Mouse (Mus musculus) forebrain, embryonic 14.5 days (tissue): Measurements from ENCODE around the gene Arl9. TPM values are rescaled to one million over a fixed set of nuclear protein-coding genes. Genes with fewer than 3 reads are reported as not detected.
"Not testable (repeated sequence)": the region's sequence is repeated elsewhere in the genome, so short reads cannot be mapped to it uniquely, and the experiment has no call there.

Experiments used
- ATAC-seq: fragments of 200-750 bp; cut with Nextera tagmentation; 2 replicates; pipeline ENCODE4 v1.8.0; 2017; ENCODE audit warnings: mild to moderate bottlenecking, moderate library complexity
- DNase-seq: peaks from one replicate; pipeline ENCODE4 v3.0.0-alpha.2; 2015; ENCODE audit warnings: low spot score
- H3K27ac ChIP-seq: fragments of 300-500 bp; sonication (generic); 2 replicates; pipeline ENCODE4 v1.5.1; 2014; ENCODE audit warnings: low read depth, mild to moderate bottlenecking, control low read depth, low read length, moderate library complexity
- H3K27me3 ChIP-seq: fragments of 300-500 bp; sonication (generic); replicated peaks from 2 replicates; pipeline ENCODE4 v1.6.1; 2014; ENCODE audit warnings: low read length, control low read depth, mixed read lengths; ENCODE audit not compliant: control insufficient read depth, insufficient read depth
- H3K36me3 ChIP-seq: fragments of 300-500 bp; sonication (generic); 2 replicates; pipeline ENCODE4 v1.6.1; 2014; ENCODE audit warnings: low read length, control low read depth; ENCODE audit not compliant: control insufficient read depth, insufficient read depth
- H3K4me1 ChIP-seq: fragments of 300-500 bp; sonication (generic); 2 replicates; pipeline ENCODE4 v1.6.1; 2014; ENCODE audit warnings: antibody characterized with exemption, low read length, control low read depth; ENCODE audit not compliant: control insufficient read depth, insufficient read depth
- H3K4me2 ChIP-seq: fragments of 300-500 bp; sonication (generic); 2 replicates; pipeline ENCODE4 v1.6.1; 2014; ENCODE audit warnings: mild to moderate bottlenecking, control low read depth, low read length
- H3K4me3 ChIP-seq: fragments of 300-500 bp; sonication (generic); 2 replicates; pipeline ENCODE4 v1.5.1; 2014; ENCODE audit warnings: low read depth, low read length, control low read depth
- H3K9ac ChIP-seq: fragments of 300-500 bp; sonication (generic); 2 replicates; pipeline ENCODE4 v1.6.1; 2014; ENCODE audit warnings: mild to moderate bottlenecking, low read length, control low read depth, moderate library complexity
- H3K9me3 ChIP-seq: fragments of 300-500 bp; sonication (generic); replicated peaks from 2 replicates; pipeline ENCODE4 v1.6.1; 2016; ENCODE audit warnings: low read length, control low read depth, mixed read lengths; ENCODE audit not compliant: control insufficient read depth
- WGBS: fragments of 180-500 bp; shearing (Covaris S2); extraction: QIAGEN DNeasy Blood & Tissue Kit; methylation state at CpG from one replicate; pipeline ENCODE4 v1.1.7; 2014; 5-methylcytosine and 5-hydroxymethylcytosine counted together
- polyA plus RNA-seq: library from polyadenylated mRNA; unstranded; fragments of >200 nt; fragmentation: Nextera tagmentation; extraction: Ambion mirVana; gene quantifications from 2 replicates; pipeline ENCODE4 v1.2.1, GENCODE M21; 2014

Gene Arl9
- not detected in 2 replicates for polyA plus RNA-seq

DNA sequence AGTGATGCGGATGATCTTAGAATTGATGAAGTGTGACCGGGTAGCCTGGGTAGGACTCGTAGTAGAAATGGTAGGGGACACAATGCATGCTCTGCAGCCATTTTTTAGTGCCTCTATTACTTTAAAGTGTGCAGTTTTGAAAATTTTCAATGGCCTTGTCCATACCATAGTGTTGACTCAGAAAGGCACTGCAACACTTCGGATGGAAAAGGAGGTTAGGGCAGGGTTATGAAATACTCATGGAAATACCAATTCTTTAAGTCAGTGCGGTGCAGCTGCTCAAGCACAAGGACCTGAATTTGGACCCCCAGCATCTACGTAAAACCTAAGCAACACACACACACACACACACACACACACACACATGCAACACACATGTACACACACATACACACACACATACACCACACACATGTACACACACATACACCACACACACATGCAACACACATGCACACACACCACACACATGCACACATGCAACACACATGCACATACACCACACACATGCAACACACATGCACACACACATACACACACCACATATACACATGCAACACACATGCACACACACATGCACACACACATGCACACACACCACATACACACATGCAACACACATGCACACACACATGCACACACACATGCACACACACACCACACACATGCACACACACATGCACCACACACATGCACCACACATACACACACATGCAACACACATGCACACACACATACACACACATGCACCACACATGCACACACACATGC is at the start of gene Arl9:
Arl9 (plus strand) TSS at position 5 of the 771 bp plus-strand sequence.
- no peak within 1 kb of the TSS for H3K9ac ChIP-seq
- H3K9me3 ChIP-seq: no peaks in the 10 kb centered on the region
- no peak for DNase-seq
- no peak for ATAC-seq
- peaks cover 8% of the 10 kb centered on the region for H3K36me3 ChIP-seq
- H3K27ac ChIP-seq: no peak within 1 kb of the TSS
- WGBS: 95% methylated on average over 6 of the region's 6 CpGs
- no peaks in the 10 kb centered on the region for H3K27me3 ChIP-seq
- H3K4me2 ChIP-seq: no peak within 1 kb of the TSS
- H3K4me1 ChIP-seq: no peaks in the 10 kb centered on the region
- H3K4me3 ChIP-seq: no peak within 1 kb of the TSS

DNA sequence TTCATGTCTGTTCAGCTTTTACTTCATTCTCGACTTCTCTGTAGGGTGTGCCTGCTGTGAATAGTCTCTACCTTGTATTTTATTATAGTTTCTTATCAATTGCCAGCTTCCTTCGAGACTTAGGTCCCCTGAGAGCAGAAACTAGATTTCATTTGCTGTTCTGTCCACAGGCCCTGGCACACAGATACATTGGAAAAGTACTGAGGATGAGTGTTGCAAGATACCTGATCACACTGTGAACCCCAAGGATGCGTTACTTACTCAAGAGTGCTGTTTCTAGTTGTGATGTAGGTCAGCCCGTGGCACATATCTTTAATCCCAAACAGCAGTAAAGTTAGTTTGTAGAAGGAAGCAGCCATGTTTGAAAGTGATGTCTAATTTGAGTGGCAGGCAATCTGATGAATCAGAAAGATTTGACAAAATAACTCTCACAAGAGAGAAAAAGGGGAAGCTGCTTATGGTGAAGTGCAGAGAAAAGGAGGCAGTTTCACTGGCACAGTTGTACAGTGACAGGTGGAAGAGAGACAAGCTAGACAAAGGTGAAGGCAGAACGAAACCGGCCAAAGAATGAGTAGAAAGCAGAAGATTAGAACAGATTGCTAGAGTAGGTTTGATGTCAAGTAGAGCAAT is 49.5 kb upstream of the Arl9 start:
- H3K27me3 ChIP-seq: no peaks in the 10 kb centered on the region
- 86% methylated on average over 6 of the region's 6 CpGs for WGBS
- no peak overlapping the region for H3K9ac ChIP-seq
- no peak overlapping the region for H3K4me3 ChIP-seq
- H3K9me3 ChIP-seq: no peaks in the 10 kb centered on the region
- peaks cover 36% of the 10 kb centered on the region for H3K36me3 ChIP-seq
- no peak for ATAC-seq
- DNase-seq: no peak
- H3K4me2 ChIP-seq: no peak overlapping the region
- H3K27ac ChIP-seq: no peak overlapping the region
- H3K4me1 ChIP-seq: peaks cover 16% of the 10 kb centered on the region; the same call in 1 of the 2 replicates

DNA sequence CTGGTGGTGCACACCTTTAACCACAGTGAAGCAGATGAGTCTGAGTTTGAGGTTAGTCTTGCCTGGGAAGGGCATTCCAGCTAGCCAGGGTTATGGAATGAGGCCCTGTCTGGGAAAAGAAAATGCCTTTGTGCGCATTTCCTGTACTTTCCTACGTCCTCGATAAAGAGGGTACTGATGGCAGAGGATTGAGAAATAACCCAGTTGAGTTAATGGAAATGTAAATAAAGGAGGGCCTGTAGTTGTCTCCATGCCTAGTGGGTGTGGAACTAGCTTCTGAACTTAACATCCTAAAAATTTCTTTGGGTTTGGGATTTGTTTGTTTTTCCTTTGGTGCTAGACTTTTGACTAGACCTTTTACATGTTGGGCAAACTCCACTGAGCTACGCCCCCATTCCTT is 48.4 kb upstream of the Arl9 start:
- Histone ChIP-seq H3K4me2 (no peak overlapping the region), H3K4me3 (no peak overlapping the region), H3K9me3 (no peaks in the 10 kb centered on the region), H3K27ac (no peak overlapping the region), H3K27me3 (no peaks in the 10 kb centered on the region), H3K9ac (no peak overlapping the region), H3K4me1 (peaks cover 9% of the 10 kb centered on the region; the same call in 1 of the 2 replicates), H3K36me3 (peaks cover 43% of the 10 kb centered on the region)
- DNase-seq: no peak
- no peak for ATAC-seq
- WGBS: 91% methylated on average over 4 of the region's 4 CpGs

DNA sequence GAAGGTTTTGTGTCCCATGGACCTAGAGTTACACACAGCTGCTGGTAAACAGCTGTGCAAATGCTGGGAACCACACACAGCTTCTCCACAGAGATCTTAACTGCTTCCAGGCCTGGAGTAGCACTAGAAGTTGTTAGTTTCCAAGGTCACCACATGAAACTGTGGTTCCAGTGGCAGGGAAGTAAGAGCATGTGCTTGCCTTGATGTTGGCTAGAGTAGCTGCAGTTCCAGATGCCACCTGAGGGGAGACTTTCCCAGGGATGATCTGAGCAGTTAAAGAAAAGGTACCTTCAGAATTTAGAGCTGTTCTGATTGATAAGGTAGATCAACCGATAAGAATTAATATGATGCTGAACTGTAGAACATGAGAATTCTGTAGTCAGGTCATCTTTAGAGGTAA is 45.9 kb upstream of the Arl9 start:
- no peak for DNase-seq
- Histone ChIP-seq H3K4me3 (no peak overlapping the region), H3K27ac (no peak overlapping the region), H3K9ac (no peak overlapping the region), H3K4me1 (no peaks in the 10 kb centered on the region), H3K36me3 (peaks cover 67% of the 10 kb centered on the region), H3K4me2 (no peak overlapping the region), H3K9me3 (no peaks in the 10 kb centered on the region), H3K27me3 (no peaks in the 10 kb centered on the region)
- 92% methylated on average over 1 of the region's 1 CpGs for WGBS
- no peak for ATAC-seq

DNA sequence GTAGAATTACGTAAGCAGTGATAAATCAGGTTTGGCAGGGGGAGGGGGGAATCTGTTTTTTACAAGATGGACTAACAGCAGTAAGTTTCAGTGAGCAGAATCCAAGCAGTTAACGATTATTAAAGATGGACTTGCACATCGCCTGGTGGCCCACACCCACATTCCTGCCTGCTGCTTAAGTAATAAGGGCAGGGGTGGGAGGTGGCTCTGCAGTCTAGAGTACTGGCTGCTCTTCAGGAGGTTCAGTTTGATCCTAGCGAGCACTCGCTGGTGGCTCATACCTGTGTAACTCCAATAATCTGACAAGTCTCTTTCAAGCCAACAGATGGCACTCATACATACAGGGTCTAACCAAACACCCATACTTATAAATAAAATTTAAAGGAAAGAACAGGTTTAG is 44.3 kb upstream of the Arl9 start:
- ATAC-seq: no peak
- 82% methylated on average over 5 of the region's 5 CpGs for WGBS
- Histone ChIP-seq H3K27me3 (no peaks in the 10 kb centered on the region), H3K9ac (no peak overlapping the region), H3K27ac (no peak overlapping the region), H3K9me3 (no peaks in the 10 kb centered on the region), H3K4me2 (no peak overlapping the region), H3K4me1 (no peaks in the 10 kb centered on the region), H3K36me3 (peaks cover 79% of the 10 kb centered on the region), H3K4me3 (no peak overlapping the region)
- DNase-seq: no peak

DNA sequence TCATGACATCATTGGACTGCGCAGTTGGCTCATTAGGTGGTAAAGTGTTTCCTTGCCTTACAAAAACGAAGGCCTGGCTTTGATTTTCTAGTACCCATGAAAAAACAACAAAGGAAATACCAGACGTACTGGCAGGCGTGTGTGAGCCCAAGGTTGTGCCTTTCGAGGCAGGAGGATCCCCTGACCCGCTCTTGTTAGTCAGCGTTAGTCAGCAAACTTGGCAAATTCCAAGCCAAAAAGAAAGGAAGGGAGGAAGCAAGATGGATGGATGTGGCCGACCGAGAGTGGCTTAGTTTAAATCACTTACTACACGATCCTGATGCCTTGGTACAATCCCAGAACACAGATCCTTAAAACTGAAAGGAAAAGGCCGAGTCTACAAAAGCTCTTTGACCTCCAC is 41.3 kb upstream of the Arl9 start:
- Histone ChIP-seq H3K4me2 (no peak overlapping the region), H3K36me3 (peaks cover 87% of the 10 kb centered on the region), H3K4me3 (no peak overlapping the region), H3K27me3 (no peaks in the 10 kb centered on the region), H3K27ac (no peak overlapping the region), H3K9me3 (no peaks in the 10 kb centered on the region), H3K4me1 (no peaks in the 10 kb centered on the region), H3K9ac (no peak overlapping the region)
- WGBS: 88% methylated on average over 11 of the region's 11 CpGs
- DNase-seq (no peak), ATAC-seq (no peak)

DNA sequence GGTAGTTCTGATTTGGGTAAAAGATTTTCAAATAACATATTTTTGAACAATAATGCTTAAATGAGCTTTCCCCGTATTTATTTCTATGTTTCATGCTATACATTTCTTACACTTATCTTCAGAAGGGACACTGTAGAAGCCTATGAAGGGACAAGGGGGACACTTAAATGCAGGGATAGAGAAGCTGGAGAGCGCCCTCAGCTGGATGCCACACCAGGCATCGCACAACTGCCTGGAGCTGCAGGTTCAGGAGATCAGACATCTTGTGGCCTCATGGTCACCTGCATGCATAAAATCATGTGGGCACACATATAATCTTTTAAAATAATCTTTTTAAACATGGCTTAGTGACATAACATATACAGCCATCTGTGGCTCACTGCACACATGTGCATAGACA is 39.2 kb upstream of the Arl9 start:
- ATAC-seq: no peak
- Histone ChIP-seq H3K27ac (no peak overlapping the region), H3K4me1 (no peaks in the 10 kb centered on the region), H3K4me2 (no peak overlapping the region), H3K27me3 (no peaks in the 10 kb centered on the region), H3K9me3 (no peaks in the 10 kb centered on the region), H3K36me3 (peaks cover 88% of the 10 kb centered on the region), H3K9ac (no peak overlapping the region), H3K4me3 (no peak overlapping the region)
- no peak for DNase-seq
- 88% methylated on average over 3 of the region's 3 CpGs for WGBS

DNA sequence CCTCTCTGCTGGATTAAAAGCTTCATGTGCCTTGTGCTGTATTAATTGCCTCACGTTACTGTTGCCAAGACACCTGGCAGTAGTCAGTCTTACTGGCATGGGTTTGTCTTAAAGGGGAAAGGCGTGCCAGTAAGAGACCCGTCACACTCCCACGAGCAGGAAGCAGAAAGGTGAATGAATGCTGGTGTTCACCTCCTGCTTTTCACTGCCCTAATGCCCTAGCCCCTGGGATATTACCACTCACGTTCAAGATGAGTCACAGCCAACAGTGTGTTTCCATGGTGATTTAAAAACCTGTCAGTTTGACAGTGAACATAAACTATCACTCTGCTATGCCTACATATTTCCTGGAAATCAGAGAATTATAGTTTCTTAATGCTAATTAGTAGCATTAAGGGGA is 34.6 kb upstream of the Arl9 start:
- Histone ChIP-seq H3K9me3 (no peaks in the 10 kb centered on the region), H3K27ac (no peak overlapping the region), H3K36me3 (peaks cover 51% of the 10 kb centered on the region), H3K4me2 (no peak overlapping the region), H3K4me3 (no peak overlapping the region), H3K4me1 (peaks cover 6% of the 10 kb centered on the region), H3K27me3 (no peaks in the 10 kb centered on the region), H3K9ac (no peak overlapping the region)
- WGBS: 71% methylated on average over 5 of the region's 5 CpGs
- ATAC-seq (no peak), DNase-seq (no peak)

DNA sequence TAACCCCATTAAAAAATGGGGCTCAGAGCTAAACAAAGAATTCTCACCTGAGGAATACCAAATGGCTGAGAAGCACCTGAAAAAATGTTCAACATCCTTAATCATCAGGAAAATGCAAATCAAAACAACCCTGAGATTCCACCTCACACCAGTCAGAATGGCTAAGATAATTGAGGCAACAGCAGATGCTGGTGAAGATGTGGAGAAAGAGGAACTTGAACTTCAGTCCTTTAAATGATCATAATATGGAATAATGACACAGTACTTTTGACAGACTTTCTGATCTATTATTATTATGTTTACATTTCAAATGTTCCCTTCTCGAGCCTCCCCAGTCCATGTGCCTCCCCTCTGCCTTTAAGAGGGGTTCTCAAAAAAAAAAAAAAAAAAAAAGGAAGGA is 32.7 kb upstream of the Arl9 start:
- H3K4me2 ChIP-seq, H3K27me3 ChIP-seq, H3K9me3 ChIP-seq, H3K4me3 ChIP-seq, H3K9ac ChIP-seq, DNase-seq, H3K27ac ChIP-seq, ATAC-seq: not testable (repeated sequence)
- H3K4me1 ChIP-seq: peaks cover 13% of the 10 kb centered on the region
- H3K36me3 ChIP-seq: peaks cover 35% of the 10 kb centered on the region
- 81% methylated on average over 1 of the region's 1 CpGs for whole genome bisulfite sequencing
